Mouse (Mus musculus) spleen, postnatal 4 days (tissue): Measurements from ENCODE around the gene Btf3.

Experiments used
- DNase-seq, 2 experiments: peaks; one replicate each; pipeline ENCODE4 v3.0.0; 2022; ENCODE audit warnings: low spot score in 2 of 2

Btf3 gene

DNA sequence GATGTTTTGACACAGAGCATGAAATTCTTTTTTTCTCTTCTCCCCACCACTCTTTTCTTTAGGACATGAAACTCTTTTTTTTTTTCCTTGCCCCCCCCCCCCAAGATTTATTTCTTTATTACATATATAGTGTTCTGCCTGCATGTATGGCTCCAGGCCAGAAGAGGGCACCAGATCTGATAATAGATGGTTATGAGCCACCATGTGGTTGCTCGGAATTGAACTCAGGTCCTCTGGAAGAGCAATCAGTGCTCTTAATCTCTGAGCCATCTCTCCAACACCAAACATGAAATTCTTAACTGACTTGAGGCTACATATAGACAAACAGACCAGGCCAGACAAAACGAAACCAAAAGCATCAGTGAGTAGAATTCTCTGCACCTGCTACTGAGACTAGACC lies 39.3 kb downstream of the Btf3 start:
- DNase-seq: no peak

DNA sequence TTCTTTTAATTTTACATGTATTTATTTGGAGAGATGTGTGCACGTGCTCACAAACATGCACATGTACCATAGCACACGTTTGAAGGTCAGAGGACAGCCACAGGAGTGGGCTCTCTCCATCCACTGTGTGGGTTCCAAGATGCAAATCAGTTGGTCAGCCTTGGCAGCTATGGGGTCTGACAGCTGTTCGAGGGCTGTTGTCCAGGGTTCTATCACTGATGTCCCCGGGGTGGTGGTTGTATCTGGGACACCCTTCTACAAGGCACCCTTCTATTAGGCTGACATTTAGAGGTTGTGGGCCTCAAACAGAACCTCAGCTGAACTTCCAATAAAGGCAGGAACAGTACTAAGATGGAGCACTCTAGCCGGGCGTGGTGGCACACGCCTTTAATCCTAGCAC lies 40.6 kb downstream of the Btf3 start:
- no peak for DNase-seq

GRCm38 (mm10) chr13:98275646-98276045 lies 41.2 kb downstream of the Btf3 start:
- DNase-seq: no peak

DNA sequence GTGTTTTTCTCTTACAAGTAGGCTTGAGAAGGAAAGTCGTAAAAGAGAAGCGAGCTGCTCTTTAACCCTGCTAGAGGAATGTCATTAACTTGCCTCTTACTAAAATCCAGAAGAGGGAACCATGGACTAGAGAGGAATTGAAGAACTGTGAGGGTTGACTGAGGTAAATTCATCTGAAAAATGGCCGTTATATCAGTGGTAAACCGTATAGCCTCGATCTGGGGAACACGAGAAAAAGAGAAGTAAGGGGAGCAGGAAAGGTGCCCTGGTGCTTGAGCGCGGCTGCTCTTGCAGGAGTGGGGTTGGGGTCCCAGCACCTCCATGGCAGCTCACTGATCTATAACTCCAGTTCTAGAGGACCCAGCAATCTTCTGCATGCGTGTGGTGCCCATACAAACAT lies 42.8 kb downstream of the Btf3 start:
- no peak for DNase-seq

DNA sequence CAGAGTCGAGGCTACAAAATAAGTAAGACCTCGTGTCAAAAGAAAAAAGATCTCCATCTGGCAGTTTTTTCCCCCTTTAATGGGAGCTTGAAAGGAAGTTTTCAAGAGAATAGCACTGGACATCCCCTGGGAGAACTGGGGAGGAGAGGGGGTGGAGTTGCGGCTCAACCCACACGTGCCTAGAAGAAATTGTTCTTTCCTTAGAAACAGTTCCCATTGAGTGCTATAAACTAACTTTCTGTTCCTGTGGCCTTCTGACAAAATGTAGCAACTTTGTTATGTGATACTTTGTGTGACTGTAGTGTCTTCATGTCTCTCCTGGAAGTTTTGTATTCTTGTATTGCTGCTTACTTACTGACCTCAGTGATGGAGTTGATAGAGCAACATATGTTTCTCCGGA lies 52.7 kb downstream of the Btf3 start:
- no peak for DNase-seq

DNA sequence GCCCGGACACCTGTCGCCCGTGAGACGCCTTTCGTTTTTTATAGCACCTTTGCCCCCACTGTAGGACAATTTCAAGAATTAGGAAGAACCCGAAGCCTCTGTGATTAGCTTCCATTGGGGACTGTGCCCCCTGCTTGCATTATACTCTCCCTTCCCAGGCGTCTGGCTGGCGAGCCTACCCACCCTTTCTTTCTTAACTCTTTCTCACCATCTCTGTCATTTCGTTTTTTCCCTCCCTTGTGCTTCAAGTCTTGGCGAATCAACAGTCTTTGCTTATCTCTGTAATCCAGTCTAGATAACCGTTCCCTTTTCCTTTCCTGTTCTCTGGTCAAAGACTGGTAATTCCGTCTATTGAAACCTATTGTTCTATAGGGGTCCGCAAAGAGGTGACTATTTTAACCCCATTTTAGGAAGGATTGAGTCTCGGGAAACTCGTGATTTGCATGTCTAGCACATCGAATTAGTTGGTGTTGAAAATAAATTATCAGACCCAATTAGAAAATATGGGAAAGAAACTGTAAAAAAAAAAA lies 53.3 kb downstream of the Btf3 start:
- no peak for DNase-seq

GRCm38 (mm10) chr13:98262636-98263457 lies 54.0 kb downstream of the Btf3 start, which contains the start of the genes Utp15 and Ankra2:
Gene Utp15, minus strand, starts transcription at chr13:98263041.
Gene Ankra2, plus strand, starts transcription at chr13:98263074.
- peak; percentile 96 to 99 for DNase-seq
